Mouse (Mus musculus): ENCODE measurements around the gene Peli1. TPM values are rescaled to one million over a fixed set of nuclear protein-coding genes. Genes with fewer than 3 reads are reported as not detected.
"Not testable (repeated sequence)": the region's sequence is repeated elsewhere in the genome, so short reads cannot be mapped to it uniquely, and the experiment has no call there.

Peli1 gene
- total RNA-seq, 2 experiments from 2014 or later, result 25.7 to 28.1 TPM

DNA sequence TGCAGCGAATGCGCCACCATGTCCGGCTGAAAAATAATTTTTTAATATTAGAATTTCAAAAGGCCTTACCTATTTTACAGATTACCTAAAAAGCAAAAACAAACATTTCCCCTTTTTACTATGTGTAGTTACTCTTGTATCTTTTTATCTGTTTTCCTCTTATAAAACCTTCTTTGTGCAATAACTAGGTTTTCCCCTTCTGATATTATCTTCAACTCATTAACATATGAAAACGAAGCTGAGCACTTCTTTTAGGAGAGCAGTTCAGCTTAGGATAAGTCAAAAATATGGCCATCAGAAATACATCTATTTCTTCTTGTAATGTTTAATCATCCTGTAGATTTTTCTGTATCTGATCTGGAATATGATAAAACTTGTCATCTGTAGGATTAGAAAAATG is 50.7 kb downstream of the Peli1 start:
- no peak for DNase-seq (ENCODE audit: low spot score in 2 of 2)

DNA sequence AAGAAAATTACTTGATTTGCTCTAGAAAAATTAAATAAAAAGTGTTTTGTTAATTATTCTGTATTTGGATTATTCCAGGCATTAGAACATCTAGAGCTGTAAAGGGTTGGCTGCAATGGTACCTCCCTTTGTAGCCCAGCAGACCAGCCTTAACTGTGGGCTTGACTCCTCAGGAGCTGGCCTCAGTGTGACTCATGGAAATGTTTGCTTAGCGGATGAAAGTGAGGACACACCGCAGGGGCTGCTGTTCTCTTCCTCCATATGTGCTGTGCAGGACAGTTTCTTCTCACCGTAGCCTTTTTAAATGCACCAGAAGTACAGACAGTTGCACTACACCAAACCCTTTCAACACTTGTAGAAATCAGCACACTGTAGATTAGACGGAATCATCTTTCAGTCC is 58.4 kb downstream of the Peli1 start:
- DNase-seq (ENCODE audit: low spot score in 2 of 2), result no peak

DNA sequence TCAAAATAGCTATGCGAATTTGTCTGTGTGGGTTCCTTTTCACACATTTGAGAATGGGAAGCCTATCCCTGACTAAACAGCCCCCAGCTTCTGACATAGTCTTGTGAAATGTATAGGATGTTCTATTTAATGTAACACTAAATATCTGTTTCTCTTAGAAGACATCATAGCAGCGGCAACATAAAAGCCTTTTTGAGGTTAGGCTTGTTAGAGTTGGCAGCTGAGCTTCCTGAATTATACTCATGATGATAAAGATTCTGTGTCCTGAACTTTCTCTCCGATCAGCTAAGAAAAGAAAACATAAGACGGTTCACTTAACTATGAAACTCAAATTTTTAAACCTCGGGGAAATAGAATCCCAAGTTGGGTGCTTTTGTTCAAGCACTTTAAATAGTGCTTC is 59.2 kb downstream of the Peli1 start:
- DNase-seq (ENCODE audit: low spot score in 2 of 2), result no peak

DNA sequence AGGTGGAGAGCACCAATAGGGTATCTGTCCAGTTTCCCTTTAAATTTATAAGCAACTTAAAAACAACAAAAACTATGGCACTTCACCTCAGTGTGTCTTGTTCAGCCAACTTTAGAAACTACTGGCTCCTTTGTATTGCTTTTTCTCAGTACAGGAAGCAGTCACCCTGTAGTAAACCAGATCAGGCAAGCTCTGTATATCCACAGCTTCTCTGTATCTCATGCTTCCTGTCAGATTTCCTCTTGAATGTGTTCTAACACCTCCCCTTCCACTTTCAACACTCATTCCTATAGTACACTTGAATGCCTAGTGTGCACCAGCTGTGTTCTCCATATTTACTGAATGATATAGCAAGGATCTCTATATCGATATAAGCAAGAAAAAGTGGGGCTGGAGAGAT is 60.6 kb downstream of the Peli1 start:
- no peak for DNase-seq (ENCODE audit: low spot score in 2 of 2)

DNA sequence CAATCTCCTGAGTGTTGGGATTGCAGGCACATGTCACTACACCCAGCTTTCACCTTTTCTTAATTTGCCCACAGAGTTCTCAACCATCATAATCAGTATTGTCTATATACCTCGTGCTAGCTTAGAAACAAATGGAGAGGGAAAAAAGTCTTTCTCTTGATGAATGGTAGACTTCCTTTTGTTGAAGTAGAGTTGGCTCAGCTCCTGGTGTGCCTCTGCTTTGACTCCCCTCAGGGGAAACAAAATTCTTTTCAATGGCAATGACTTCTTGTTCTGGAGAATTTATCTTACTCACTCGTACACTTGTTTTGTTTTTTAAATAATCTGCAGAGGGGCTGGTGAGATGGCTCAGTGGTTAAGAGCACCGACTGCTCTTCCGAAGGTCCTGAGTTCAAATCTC is 62.0 kb downstream of the Peli1 start:
- DNase-seq (ENCODE audit: low spot score in 2 of 2), result no peak

DNA sequence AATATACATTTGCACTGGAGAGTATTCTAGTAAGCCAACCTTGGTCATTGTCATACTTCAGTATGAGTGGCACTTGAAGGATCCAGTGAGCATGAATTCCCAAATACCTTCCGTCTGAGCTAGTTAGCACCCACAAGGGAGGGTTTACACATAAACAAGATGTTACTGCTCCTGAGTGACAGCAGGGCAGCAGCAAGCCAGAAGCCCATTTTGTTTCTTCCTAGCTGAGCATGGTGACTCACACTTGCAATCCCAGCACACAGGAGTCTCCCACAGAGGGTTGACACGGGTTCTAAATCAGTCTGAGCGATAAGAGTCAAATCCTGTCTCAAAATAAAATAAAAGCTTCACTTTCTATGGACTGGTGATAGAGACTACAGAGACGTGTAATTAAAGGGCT is 66.5 kb downstream of the Peli1 start:
- DNase-seq (ENCODE audit: low spot score in 2 of 2), result no peak

DNA sequence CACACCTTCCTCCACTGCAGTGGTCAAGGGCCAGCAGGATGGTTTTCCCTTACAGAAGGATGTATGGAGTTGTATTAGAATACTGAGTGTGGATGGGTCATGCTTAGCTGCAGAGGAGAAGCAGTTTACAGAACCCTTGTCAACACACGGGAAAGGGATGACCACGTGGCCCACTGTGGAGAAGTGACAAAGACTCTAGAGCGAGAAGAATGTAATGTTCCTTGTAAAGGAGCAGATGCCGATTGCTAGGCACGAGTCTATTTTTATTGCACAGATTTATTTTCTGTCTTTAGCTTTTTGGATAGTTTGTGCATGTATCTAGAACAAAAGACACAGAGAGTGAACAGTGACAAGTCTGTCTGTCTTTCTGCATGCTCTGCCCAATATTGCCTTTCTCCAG is 71.0 kb downstream of the Peli1 start:
- no peak for DNase-seq (ENCODE audit: low spot score in 2 of 2)

DNA sequence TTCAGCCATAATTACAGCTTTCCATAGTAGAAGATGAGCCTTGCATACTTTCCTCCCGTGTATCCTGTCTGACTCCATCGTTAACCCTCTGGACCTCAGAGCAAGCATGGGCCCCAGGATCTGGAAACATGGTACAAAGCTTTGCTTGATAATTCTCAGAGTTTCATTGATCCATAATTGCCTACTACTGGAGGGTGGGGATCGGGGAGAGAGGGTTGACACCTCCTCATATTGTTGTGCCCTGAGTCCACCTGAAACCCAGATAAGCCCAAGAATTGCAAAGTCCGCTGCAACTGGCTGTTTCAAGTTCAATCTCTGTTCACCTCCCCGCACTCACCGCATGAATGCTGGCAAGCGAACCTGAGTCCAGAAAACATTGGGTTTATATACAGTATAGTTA is 72.1 kb downstream of the Peli1 start:
- no peak for DNase-seq (ENCODE audit: low spot score in 2 of 2)

DNA sequence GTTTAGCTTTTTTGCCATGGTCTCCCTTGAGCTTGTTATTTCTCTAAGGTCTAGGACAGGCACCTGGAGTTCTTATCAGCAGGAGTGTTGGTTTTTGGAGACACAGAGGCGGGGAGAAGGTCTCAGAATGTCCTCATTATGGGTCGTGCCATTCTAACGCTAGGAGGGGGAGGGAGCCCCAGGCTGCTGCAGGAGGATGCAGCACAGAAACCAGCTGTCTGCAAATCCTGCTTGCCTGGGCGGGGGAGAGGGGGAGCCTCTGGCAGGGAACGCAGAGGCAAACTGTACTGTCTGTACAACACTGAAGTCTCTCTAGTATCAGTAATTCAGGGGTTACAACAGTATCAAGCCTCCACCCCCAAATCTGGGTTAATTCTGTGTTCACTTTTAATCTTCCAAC is 72.6 kb downstream of the Peli1 start:
- no peak for DNase-seq (ENCODE audit: low spot score in 2 of 2)

DNA sequence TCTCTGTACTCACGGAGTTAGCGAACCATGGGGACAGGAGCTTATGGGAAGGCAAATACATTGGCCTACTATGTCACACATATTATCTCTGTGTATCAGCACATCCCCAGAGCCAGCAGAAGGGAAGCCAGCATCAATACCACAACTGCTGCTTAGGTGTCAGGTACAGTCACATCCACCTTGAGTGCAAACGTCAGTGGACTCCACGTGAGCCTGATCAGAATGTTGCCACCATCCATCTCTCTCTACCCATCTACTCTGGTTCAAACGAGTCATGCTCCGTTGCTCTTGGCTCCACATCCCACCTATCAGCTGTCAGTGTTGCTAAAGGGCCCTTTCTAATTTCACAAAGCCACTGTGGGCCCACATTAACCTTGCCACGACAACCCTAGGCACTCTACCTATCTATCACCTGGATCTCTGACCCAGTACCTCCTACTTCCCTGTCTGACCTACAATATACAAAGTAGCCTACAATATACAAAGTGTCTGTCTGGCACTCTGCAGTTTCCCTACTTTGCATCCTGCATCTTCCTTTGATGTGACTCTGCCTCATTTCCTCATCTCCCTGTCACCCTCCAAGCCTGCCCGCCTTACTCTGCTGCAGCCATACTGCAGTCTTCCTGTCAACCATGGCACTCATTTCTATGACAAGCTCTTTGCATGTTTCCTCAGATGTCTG is 73.4 kb downstream of the Peli1 start:
- no peak for DNase-seq (ENCODE audit: low spot score in 2 of 2)

DNA sequence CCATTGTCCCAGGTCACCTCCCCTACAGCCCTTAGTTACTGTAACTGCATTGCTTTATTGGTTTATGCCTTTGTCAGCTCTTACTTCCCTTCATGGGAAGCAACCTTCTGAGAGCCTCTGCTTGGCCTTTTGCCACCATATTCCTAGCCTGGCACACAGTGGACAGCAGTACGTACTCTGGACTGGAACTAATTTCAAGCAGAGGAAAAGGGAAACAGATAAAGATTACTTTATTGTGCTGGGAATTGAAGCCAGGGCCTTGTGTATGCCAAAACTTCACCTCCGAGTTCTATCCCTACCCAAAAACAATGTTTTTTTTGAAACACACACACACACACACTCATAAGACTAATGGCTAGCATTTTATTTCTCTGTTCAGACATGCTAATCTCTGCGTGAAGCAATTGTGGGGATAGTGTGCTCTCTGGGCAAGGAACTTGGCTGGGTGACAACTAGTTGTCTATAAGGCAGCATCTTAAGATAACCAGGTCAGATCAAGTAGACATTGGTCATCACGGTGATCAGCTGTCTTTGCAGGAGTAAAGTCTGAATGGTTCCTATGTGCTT is 74.0 kb downstream of the Peli1 start:
- no peak for DNase-seq (ENCODE audit: low spot score in 2 of 2)

DNA sequence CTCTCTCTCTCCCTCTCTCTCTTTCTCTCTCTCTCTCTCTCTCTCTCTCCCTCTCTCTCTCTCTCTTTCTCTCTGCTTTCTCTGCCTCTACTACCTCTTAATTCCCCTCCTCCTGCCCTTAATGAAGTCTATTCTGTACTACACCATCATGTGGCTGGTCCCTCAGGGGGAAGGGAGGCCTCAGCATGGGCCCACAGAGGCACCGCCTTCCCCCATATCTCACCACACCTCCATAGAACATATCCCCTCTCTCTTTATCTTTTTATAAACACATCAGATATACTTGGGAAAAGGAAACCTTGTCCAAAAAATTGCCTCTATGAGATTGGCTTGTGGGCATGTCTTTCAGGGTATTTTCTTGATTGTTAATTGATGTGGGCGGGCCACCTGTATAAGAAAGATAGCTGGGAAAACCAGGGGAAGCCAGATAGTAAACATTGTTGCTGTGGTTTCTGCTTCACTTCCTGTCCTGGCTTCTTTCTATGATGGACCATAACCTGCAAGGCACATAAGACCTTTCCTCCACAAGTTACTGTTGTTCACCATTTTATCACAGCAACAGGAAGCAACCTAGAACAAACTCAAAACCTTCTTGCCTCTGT is 75.5 kb downstream of the Peli1 start:
- DNase-seq (ENCODE audit: low spot score in 2 of 2), result no peak

DNA sequence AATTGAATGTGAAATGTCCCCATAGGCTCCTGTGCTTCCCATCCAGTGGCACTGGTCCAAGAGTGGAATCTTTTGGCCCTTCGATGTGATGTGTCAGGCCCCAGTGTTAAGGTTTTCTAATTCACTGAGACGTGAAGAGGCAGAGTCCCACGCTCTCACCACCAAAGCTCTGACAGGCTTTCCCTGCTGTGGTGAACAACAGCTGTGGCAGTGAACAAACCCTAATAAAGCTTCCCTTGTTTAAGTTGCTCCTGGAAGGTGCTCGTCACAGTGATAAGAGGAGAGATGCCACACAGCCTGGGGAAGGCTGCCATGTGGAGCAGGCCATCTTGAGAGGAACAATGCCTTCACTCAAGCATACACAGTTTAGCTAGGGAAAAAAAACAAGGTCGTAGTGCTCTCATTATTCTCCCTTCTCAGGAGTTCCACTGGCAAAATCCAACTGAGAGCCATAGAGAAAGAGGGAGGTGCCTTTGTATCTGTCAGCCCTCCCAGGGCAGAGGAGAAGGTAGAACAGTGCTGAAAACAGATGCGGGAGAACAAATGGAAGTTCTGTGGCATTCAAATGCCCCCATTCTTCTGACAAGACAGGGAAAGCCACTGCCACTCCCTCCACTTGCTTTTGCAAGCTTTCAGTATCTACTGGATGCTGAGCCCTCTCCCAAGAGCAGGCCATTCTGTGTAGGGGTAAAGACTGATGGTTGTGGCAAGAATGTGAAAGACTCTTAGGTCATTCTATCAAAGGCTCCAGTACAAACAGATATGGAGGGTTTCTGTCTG is 77.9 kb downstream of the Peli1 start:
- no peak for DNase-seq (ENCODE audit: low spot score in 2 of 2)

DNA sequence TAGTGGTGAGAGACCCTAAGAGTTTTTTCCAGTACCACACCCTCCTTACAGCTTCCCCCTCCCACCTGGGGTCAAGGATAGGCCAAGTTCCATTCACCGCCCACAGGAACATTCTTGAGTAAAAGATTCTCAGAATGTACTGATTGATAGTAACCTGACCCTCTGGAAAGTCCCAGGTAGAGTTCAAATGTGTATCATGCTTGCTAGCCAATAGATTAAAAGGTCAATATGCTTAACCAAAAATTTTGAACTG is 78.4 kb downstream of the Peli1 start:
- DNase-seq (ENCODE audit: low spot score in 2 of 2), result not testable (repeated sequence)

DNA sequence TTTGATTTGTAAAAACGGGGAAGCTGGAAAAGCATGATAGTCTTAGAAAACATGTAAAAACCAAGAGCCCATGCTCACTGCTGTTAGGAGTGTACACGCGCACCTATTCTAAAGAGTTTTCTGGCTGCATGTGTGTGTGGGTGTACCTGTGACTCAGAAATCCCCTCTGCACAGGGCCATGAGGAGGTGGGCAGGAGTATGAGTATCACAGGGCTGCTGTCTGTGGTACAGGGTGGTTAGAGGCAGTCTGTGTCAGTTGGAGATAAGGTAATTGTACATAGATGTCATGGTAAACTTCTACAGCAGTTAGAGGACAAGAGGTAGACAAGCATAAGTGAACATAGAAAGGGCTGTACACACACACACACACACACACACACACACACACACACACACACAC is 81.2 kb downstream of the Peli1 start:
- no peak for DNase-seq (ENCODE audit: low spot score in 2 of 2)

DNA sequence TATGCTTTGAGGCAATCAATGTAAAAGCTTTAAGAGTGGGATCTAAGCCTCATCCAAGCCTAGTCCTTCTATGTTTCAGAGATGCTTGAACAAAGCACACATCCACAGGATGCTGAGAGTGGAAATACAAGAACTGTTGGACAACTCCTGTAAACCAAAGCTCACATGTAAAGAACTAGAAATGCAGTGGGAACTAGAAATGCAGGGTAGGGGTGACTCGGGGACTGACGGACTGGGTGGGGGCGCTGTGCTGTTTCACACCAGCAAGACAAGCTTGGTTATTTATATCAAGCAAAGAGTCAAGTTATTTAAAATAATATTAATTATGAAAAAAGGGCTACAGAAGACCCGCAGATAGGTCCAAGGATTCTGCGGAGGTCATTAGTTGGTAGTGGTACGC is 82.8 kb downstream of the Peli1 start:
- no peak for DNase-seq (ENCODE audit: low spot score in 2 of 2)

DNA sequence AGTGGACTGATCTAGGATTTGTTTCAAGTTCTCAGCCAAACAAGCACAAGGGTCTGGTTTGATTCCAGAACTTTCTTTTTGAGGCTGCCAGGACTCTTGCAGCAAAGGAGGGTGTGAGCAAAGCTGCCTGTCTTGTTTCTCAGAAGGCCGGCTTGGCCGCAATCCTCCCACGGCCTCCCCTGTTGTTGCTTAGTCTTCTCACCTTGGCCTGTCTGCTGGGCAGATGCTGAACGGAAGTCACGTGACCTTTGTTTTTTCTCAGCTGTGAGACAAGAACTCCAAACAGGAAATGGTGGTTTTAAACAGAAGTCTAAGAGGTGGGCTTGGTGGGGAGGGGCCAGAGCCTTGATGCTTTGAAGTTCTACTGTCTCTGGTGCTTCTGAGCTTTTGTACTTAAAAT is 83.3 kb downstream of the Peli1 start:
- DNase-seq (ENCODE audit: low spot score in 2 of 2), result no peak

DNA sequence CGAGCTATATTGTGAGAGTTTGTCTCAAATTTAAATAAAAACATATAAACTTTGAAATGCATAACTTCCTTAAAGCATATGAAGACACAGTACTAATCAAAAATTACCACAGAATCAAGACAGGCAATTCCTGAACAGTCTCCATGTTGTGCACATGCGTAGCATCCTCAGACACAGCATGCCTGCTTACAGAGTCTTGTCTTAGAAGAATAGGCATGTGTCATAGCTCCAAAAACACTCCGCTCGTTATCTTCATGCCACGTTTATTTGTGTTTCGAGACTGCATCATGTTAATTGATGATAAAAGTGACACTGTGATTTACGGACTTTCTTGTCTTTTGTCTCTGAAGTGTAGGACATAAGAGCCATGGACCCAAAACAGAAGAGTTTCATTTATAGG is 84.0 kb downstream of the Peli1 start:
- no peak for DNase-seq (ENCODE audit: low spot score in 2 of 2)

DNA sequence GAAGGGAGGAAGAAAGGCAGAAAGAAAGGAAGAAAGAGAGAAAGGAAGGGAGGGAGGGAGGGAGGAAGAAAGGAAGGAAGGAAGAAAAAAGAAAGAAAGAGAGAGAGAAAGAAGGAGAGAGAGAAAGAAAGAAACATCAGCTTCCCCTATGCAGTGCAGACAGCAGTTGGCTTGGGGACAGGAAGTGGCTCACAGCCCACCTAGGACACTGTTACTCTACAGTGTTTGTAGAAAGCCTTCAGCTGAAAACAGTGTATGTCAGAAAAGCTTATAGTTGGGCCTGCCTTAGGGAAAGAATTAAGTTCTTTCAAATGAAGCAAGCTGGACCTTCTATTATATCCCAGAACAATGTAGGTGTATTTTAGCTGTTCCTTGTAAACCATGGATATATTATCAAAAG is 85.4 kb downstream of the Peli1 start:
- no peak for DNase-seq (ENCODE audit: low spot score in 2 of 2)

DNA sequence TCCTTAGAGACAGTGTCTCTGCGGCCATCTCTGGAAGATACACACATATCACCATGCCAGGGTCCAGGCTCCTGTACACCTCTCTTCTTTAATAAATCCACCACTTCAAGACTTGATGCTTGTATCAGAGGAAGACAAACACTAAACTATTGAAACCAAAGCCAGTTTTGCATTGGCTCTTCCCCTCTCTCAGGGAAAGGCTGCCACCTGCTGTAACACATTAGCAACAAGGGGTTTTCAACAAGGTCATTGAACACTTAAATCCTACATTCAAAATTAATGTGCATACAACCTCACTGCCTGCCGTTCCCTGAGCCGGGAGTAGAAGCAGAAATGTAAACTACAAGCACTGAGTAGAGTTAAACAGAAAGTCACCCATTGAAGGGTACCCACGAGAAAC is 87.3 kb downstream of the Peli1 start:
- no peak for DNase-seq (ENCODE audit: low spot score in 2 of 2)

DNA sequence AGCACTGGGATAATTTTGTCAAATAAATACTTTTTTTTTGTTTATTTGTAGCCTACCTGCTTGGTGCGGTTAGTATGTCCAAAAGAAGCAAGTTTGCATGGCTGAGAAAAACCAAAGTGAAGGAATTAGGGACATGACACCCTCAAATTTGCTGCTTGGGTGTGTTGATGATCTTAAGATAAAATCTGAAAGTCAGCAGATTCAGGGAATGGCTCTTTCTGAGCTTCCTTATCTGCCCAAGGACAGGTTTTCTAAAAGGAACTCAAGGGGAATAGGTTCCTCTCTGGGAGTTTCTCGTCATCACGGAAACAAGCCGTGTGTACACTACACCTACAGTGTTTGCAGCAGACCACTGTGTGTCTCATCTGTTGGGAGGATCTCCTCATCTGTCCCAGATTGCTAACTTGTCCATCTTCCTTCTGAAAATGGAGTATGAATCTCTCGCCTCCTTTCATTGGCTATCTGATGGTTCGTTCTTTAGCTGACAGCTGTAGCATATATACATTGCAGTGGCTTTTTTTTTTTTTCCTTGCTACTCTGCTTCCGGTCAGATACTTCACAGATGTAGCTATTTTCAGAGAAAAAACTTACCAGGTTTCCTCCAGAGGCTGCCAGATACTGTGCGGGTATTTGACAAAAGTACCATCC is 88.0 kb downstream of the Peli1 start:
- DNase-seq (ENCODE audit: low spot score in 2 of 2), result no peak

DNA sequence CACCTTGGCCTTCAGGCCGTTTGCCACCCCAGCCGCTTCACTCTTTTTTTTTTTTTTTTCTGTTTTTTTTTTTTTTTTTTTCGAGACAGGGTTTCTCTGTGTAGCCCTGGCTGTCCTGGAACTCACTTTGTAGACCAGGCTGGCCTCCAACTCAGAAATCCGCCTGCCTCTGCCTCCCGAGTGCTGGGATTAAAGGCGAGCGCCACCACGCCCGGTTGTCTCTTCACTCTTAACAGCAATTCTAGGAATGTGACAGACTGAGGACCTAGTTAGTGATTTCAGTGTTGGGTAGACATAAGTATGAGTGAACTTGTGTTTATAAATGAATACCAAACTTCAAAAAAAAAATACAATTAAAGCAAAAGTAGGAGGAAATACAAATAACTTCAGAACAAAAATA is 88.8 kb downstream of the Peli1 start:
- DNase-seq (ENCODE audit: low spot score in 2 of 2), result not testable (repeated sequence)

All from adrenal gland, postnatal 4 days (tissue).